Mouse (Mus musculus): ENCODE measurements at regions not wholly inside any gene's neighbourhood (a gene's known extent, or its start where the extent isn't known, plus 50 kb on each side); places are given as distances from the start of the nearest gene placed in this dataset.

GRCm38 (mm10) chr14:86419959-86420598, 721.0 kb downstream of the Diaph3 start:
- TF ChIP-seq CTCF (IDR thresholded peaks at IDR 0.05; ENCODE audit: low read depth), result no peak

GRCm38 (mm10) chr14:86396876-86397275, 744.2 kb downstream of the Diaph3 start:
- 85% methylated on average over 3 of the region's 3 CpGs for WGBS
- no peaks in the 10 kb centered on the region for H3K27me3 ChIP-seq (ENCODE audit: insufficient read depth, low read length)
- no peak overlapping the region for H3K9ac ChIP-seq
- no peak overlapping the region for H3K27ac ChIP-seq (ENCODE audit: low read depth)
- DNase-seq, result no peak
- no peaks in the 10 kb centered on the region for H3K9me3 ChIP-seq (ENCODE audit: low read depth, low read length)
- H3K4me2 ChIP-seq, result no peak overlapping the region
- no peaks in the 10 kb centered on the region for H3K36me3 ChIP-seq (ENCODE audit: insufficient read depth)
- no peaks in the 10 kb centered on the region for H3K4me1 ChIP-seq (ENCODE audit: insufficient read depth)
- H3K4me3 ChIP-seq (ENCODE audit: low read depth, low read length), result no peak overlapping the region
- no peak for TF ChIP-seq CTCF (IDR thresholded peaks at IDR 0.05; ENCODE audit: low read depth)
- no peak for ATAC-seq (ENCODE audit: insufficient read depth)

More at GRCm38 (mm10) chr14:86419959-86420598, 721.0 kb downstream of the Diaph3 start:
- Histone ChIP-seq H3K9me3 (ENCODE audit: low read depth, low read length) (no peaks in the 10 kb centered on the region), H3K9ac (no peak overlapping the region), H3K4me3 (ENCODE audit: low read depth, low read length) (no peak overlapping the region), H3K27me3 (ENCODE audit: insufficient read depth, low read length) (no peaks in the 10 kb centered on the region), H3K4me2 (no peak overlapping the region), H3K4me1 (ENCODE audit: insufficient read depth) (no peaks in the 10 kb centered on the region), H3K36me3 (ENCODE audit: insufficient read depth) (no peaks in the 10 kb centered on the region), H3K27ac (ENCODE audit: low read depth) (no peak overlapping the region)
- DNase-seq, result no peak
- 84% methylated on average over 3 of the region's 3 CpGs for WGBS
- ATAC-seq (ENCODE audit: insufficient read depth), result no peak

GRCm38 (mm10) chr14:86395951-86396361, 745.1 kb downstream of the Diaph3 start:
- Histone ChIP-seq H3K36me3 (ENCODE audit: insufficient read depth) (no peaks in the 10 kb centered on the region), H3K9ac (no peak overlapping the region), H3K4me3 (ENCODE audit: low read depth, low read length) (no peak overlapping the region), H3K9me3 (ENCODE audit: low read depth, low read length) (no peaks in the 10 kb centered on the region), H3K27ac (ENCODE audit: low read depth) (no peak overlapping the region), H3K4me2 (peak overlapping the region; percentile 7; the same call in 1 of the 2 replicates), H3K27me3 (ENCODE audit: insufficient read depth, low read length) (no peaks in the 10 kb centered on the region), H3K4me1 (ENCODE audit: insufficient read depth) (no peaks in the 10 kb centered on the region)
- ATAC-seq (ENCODE audit: insufficient read depth) (no peak), DNase-seq (no peak)
- 25% methylated on average over 9 of the region's 9 CpGs for WGBS
- TF ChIP-seq CTCF (IDR thresholded peaks at IDR 0.05; ENCODE audit: low read depth), result no peak

- Histone ChIP-seq H3K4me3 (ENCODE audit: low read depth, low read length) (no peak overlapping the region), H3K27ac (ENCODE audit: low read depth) (no peak overlapping the region), H3K9me3 (ENCODE audit: low read depth, low read length) (no peaks in the 10 kb centered on the region), H3K4me2 (no peak overlapping the region), H3K27me3 (ENCODE audit: insufficient read depth, low read length) (no peaks in the 10 kb centered on the region), H3K4me1 (ENCODE audit: insufficient read depth) (no peaks in the 10 kb centered on the region), H3K36me3 (ENCODE audit: insufficient read depth) (no peaks in the 10 kb centered on the region), H3K9ac (no peak overlapping the region)
- DNase-seq (peak; percentile 49), ATAC-seq (ENCODE audit: insufficient read depth) (no peak)
- no peak for TF ChIP-seq CTCF (IDR thresholded peaks at IDR 0.05; ENCODE audit: low read depth)
- 26% methylated on average over 10 of the region's 10 CpGs for WGBS
These were observed 745.5 kb downstream of the Diaph3 start for GRCm38 (mm10) chr14:86395531-86395930.

- H3K4me2 ChIP-seq, result no peak overlapping the region
These were observed 746.0 kb downstream of the Diaph3 start for GRCm38 (mm10) chr14:86395068-86395467.

GRCm38 (mm10) chr14:86385136-86385535, 755.9 kb downstream of the Diaph3 start:
- no peak overlapping the region for H3K4me3 ChIP-seq (ENCODE audit: low read depth, low read length)

More at GRCm38 (mm10) chr14:86395068-86395467, 746.0 kb downstream of the Diaph3 start:
- H3K9me3 ChIP-seq (ENCODE audit: low read depth, low read length), result no peaks in the 10 kb centered on the region
- 56% methylated on average over 7 of the region's 7 CpGs for WGBS
- H3K27me3 ChIP-seq (ENCODE audit: insufficient read depth, low read length), result no peaks in the 10 kb centered on the region
- H3K9ac ChIP-seq, result no peak overlapping the region
- ATAC-seq (ENCODE audit: insufficient read depth), result no peak
- no peak for TF ChIP-seq CTCF (IDR thresholded peaks at IDR 0.05; ENCODE audit: low read depth)
- H3K27ac ChIP-seq (ENCODE audit: low read depth), result no peak overlapping the region
- DNase-seq, result no peak
- H3K36me3 ChIP-seq (ENCODE audit: insufficient read depth), result no peaks in the 10 kb centered on the region
- no peaks in the 10 kb centered on the region for H3K4me1 ChIP-seq (ENCODE audit: insufficient read depth)
- no peak overlapping the region for H3K4me3 ChIP-seq (ENCODE audit: low read depth, low read length)

GRCm38 (mm10) chr14:86365032-86365431, 776.0 kb downstream of the Diaph3 start:
- H3K27ac ChIP-seq (ENCODE audit: low read depth), result no peak overlapping the region
- H3K4me2 ChIP-seq, result no peak overlapping the region
- TF ChIP-seq CTCF (IDR thresholded peaks at IDR 0.05; ENCODE audit: low read depth), result no peak
- no peaks in the 10 kb centered on the region for H3K9me3 ChIP-seq (ENCODE audit: low read depth, low read length)
- H3K36me3 ChIP-seq (ENCODE audit: insufficient read depth), result no peaks in the 10 kb centered on the region
- no peaks in the 10 kb centered on the region for H3K4me1 ChIP-seq (ENCODE audit: insufficient read depth)
- ATAC-seq (ENCODE audit: insufficient read depth), result no peak
- H3K9ac ChIP-seq, result no peak overlapping the region
- 97% methylated on average over 2 of the region's 2 CpGs for WGBS
- no peak for DNase-seq
- H3K4me3 ChIP-seq (ENCODE audit: low read depth, low read length), result no peak overlapping the region
- H3K27me3 ChIP-seq (ENCODE audit: insufficient read depth, low read length), result no peaks in the 10 kb centered on the region

More at GRCm38 (mm10) chr14:86385136-86385535, 755.9 kb downstream of the Diaph3 start:
- TF ChIP-seq CTCF (IDR thresholded peaks at IDR 0.05; ENCODE audit: low read depth), result no peak
- DNase-seq (peak; percentile 66), ATAC-seq (ENCODE audit: insufficient read depth) (no peak)
- no peaks in the 10 kb centered on the region for H3K9me3 ChIP-seq (ENCODE audit: low read depth, low read length)
- no peak overlapping the region for H3K9ac ChIP-seq
- 43% methylated on average over 6 of the region's 6 CpGs for WGBS
- no peaks in the 10 kb centered on the region for H3K4me1 ChIP-seq (ENCODE audit: insufficient read depth)
- no peak overlapping the region for H3K4me2 ChIP-seq
- H3K27me3 ChIP-seq (ENCODE audit: insufficient read depth, low read length), result no peaks in the 10 kb centered on the region
- H3K27ac ChIP-seq (ENCODE audit: low read depth), result no peak overlapping the region
- H3K36me3 ChIP-seq (ENCODE audit: insufficient read depth), result no peaks in the 10 kb centered on the region

Measured in lung, embryonic 14.5 days (tissue).